Comparison of ENCODE assay signal across 22 mouse cellular contexts in the genomic region with DNA sequence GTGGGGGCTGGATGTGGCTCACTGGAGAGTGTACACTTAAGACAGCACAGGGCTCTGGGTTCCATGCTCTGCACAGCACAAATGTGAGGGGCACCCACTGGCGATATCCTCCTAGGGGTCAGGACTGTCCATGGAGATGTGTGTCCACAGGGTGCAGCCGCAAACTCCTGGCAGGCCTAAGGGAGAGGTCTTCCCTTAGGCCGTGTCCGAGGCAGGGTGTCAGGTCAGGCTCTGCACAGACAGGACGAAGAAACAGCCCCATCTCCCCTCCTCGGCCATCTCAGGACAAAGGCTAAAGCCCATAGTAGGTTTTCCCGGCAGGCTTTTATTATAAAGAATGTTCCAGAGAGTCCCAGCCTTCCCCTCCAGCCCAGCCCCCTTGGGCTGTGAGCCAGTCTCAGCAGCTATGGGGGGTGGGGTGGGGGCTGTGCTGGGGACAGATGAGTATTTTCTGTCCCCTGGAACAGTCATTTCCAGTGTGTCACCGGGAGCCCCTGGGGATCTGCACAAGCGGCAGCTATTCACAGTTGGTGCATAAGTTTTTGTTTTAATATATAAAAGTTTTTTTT. TPM values are rescaled to one million over a fixed set of nuclear protein-coding genes. Genes with fewer than 3 reads are reported as not detected.
DNase-seq lines count a peak whose midpoint lies in the region; ATAC-seq and TF ChIP-seq lines count a peak whose summit lies in the region.
"Had no signal": no experiment of that assay in that cellular context is flagged by ENCODE, and none has a peak within 500 bp of the region (broad histone marks: within the 10 kb centered on the region; RNA-seq: fewer than 3 reads in every experiment).

No protein-coding gene starts in this region.

- no peak for TF ChIP-seq EP300 in lung, postnatal 0 days (IDR thresholded peaks at IDR 0.05)

- WGBS in hindbrain, embryonic 12.5 days, result 74% methylated on average over 9 of the region's 9 CpGs
- WGBS in hindbrain, postnatal 0 days, result 64% methylated on average over 9 of the region's 9 CpGs
- 60% methylated on average over 9 of the region's 9 CpGs for WGBS in lung, postnatal 0 days
- 93% methylated on average over 9 of the region's 9 CpGs for WGBS in limb, embryonic 10.5 days

- peak; percentile 56 for DNase-seq in cerebellum, adult 9-11 months
- DNase-seq in cerebellum, adult 8-10 months, result no peak
- DNase-seq in hindbrain, postnatal 0 days (ENCODE audit: low spot score), result no peak
- peak; percentile 44 for DNase-seq in lung, postnatal 0 days (ENCODE audit: low spot score)
- no peak for DNase-seq in lung, postnatal 14 days
- DNase-seq in limb, embryonic 10.5 days (ENCODE audit: low spot score), result no peak
- DNase-seq in urinary bladder, postnatal 10 days (ENCODE audit: low spot score), result no peak
- DNase-seq: layer of hippocampus, adult 9-11 months; liver; right cerebral cortex, adult 18-20 months; thymus, adult 18-20 months had no signal

- H3K9me3 ChIP-seq in hindbrain, embryonic 12.5 days (replicated peaks), result no peaks in the 10 kb centered on the region
- no peaks in the 10 kb centered on the region for H3K9me3 ChIP-seq in hindbrain, postnatal 0 days (ENCODE audit: low read length)
- H3K9me3 ChIP-seq in lung, postnatal 0 days (ENCODE audit: low read length), result no peaks in the 10 kb centered on the region
- H3K9me3 ChIP-seq in limb, embryonic 10.5 days (replicated peaks), result no peaks in the 10 kb centered on the region
- H3K9me3 ChIP-seq: midbrain, embryonic 12.5 days had no signal

- H3K27ac ChIP-seq in hindbrain, embryonic 12.5 days, result no peak overlapping the region
- H3K27ac ChIP-seq in hindbrain, postnatal 0 days, result no peak overlapping the region
- no peak overlapping the region for H3K27ac ChIP-seq in lung, postnatal 0 days (ENCODE audit: low read length)
- peak overlapping the region; percentile 6; the same call in 1 of the 2 replicates for H3K27ac ChIP-seq in limb, embryonic 10.5 days
- H3K27ac ChIP-seq: midbrain, embryonic 12.5 days had no signal

- H3K36me3 ChIP-seq in hindbrain, embryonic 12.5 days, result no peaks in the 10 kb centered on the region
- H3K36me3 ChIP-seq in hindbrain, postnatal 0 days (ENCODE audit: insufficient read depth, low read length), result no peaks in the 10 kb centered on the region
- peaks cover 3% of the 10 kb centered on the region; the same call in 1 of the 2 replicates for H3K36me3 ChIP-seq in lung, postnatal 0 days (ENCODE audit: insufficient read depth, low read length)
- H3K36me3 ChIP-seq in limb, embryonic 10.5 days, result peaks cover 3% of the 10 kb centered on the region; the same call in 1 of the 2 replicates
- H3K36me3 ChIP-seq: midbrain, embryonic 12.5 days had no signal

- 0 out of 2 replicates have a peak overlapping the region, but pooled peaks have one; percentile 6 for H3K9ac ChIP-seq in hindbrain, embryonic 12.5 days
- H3K9ac ChIP-seq in hindbrain, postnatal 0 days (replicated peaks; ENCODE audit: low read length), result no peak overlapping the region
- H3K9ac ChIP-seq in lung, postnatal 0 days (replicated peaks; ENCODE audit: low read depth), result no peak overlapping the region
- H3K9ac ChIP-seq: midbrain, embryonic 12.5 days had no signal

- peaks cover 22% of the 10 kb centered on the region for H3K4me1 ChIP-seq in hindbrain, embryonic 12.5 days
- H3K4me1 ChIP-seq in hindbrain, postnatal 0 days (ENCODE audit: insufficient read depth, low read length), result peaks cover 17% of the 10 kb centered on the region
- peaks cover 22% of the 10 kb centered on the region for H3K4me1 ChIP-seq in lung, postnatal 0 days (ENCODE audit: insufficient read depth, low read depth, low read length)
- H3K4me1 ChIP-seq in limb, embryonic 10.5 days, result peaks cover 51% of the 10 kb centered on the region

- no peak overlapping the region for H3K4me2 ChIP-seq in hindbrain, embryonic 12.5 days (replicated peaks)
- H3K4me2 ChIP-seq in hindbrain, postnatal 0 days (ENCODE audit: low read depth, low read length), result no peak overlapping the region
- no peak overlapping the region for H3K4me2 ChIP-seq in lung, postnatal 0 days (replicated peaks; ENCODE audit: low read depth, low read length)
- H3K4me2 ChIP-seq: heart, embryonic 11.5 days; midbrain, embryonic 12.5 days had no signal

- H3K27me3 ChIP-seq in hindbrain, embryonic 12.5 days, result no peaks in the 10 kb centered on the region
- H3K27me3 ChIP-seq in hindbrain, postnatal 0 days (ENCODE audit: insufficient read depth, low read length), result no peaks in the 10 kb centered on the region
- no peaks in the 10 kb centered on the region for H3K27me3 ChIP-seq in lung, postnatal 0 days (replicated peaks; ENCODE audit: insufficient read depth, low read length)
- no peaks in the 10 kb centered on the region for H3K27me3 ChIP-seq in limb, embryonic 10.5 days (ENCODE audit: low read depth, poor library complexity, severe bottlenecking)
- H3K27me3 ChIP-seq: midbrain, embryonic 12.5 days had no signal

- TF ChIP-seq CTCF in hindbrain, postnatal 0 days (IDR thresholded peaks at IDR 0.05; ENCODE audit: low read depth), result no peak
- no peak for TF ChIP-seq CTCF in lung, postnatal 0 days (IDR thresholded peaks at IDR 0.05)

- no peak for ATAC-seq in hindbrain, embryonic 12.5 days (ENCODE audit: low FRiP score)
- no peak for ATAC-seq in hindbrain, postnatal 0 days
- ATAC-seq in lung, postnatal 0 days, result 0 out of 2 replicates have a peak, but pooled peaks have one; percentile 3
- ATAC-seq: activated CD4-positive, CD25-positive, alpha-beta regulatory T cell, adult 4 months; forebrain, embryonic 16.5 days; hindbrain, embryonic 16.5 days had no signal

- no peak overlapping the region for H3K4me3 ChIP-seq in hindbrain, embryonic 12.5 days
- H3K4me3 ChIP-seq in hindbrain, postnatal 0 days (ENCODE audit: low read length), result no peak overlapping the region
- no peak overlapping the region for H3K4me3 ChIP-seq in lung, postnatal 0 days (ENCODE audit: low read depth, low read length)
- H3K4me3 ChIP-seq in limb, embryonic 10.5 days, result no peak overlapping the region
- H3K4me3 ChIP-seq: midbrain, embryonic 12.5 days; myocyte had no signal

RNA-seq across cellular contexts. Expression of a gene that starts 9.9 kb away (rescaled TPM):
- polyA plus RNA-seq in hindbrain, embryonic 12.5 days (2016; fragmentation: Nextera tagmentation; extraction: Ambion mirVana), result not detected in 2 replicates
- total RNA-seq in hindbrain, postnatal 0 days (2014; rRNA removed), result 1.0 TPM in 1 of 2 replicates, not detected in the other
- not detected in 2 replicates for polyA plus RNA-seq in hindbrain, postnatal 0 days (2015; fragmentation: Nextera tagmentation; extraction: Ambion mirVana)
- not detected in 2 replicates for polyA plus RNA-seq in lung, postnatal 0 days (2015; fragmentation: Nextera tagmentation; extraction: Ambion mirVana)
- not detected in 2 replicates for polyA plus RNA-seq in limb, embryonic 10.5 days (2016; fragmentation: Nextera tagmentation; extraction: Ambion mirVana)
- total RNA-seq: adrenal gland, postnatal 4 days; gastrocnemius, adult 18-20 months had no signal
- polyA plus RNA-seq: forebrain, embryonic 16.5 days; heart, embryonic 11.5 days; hindbrain, embryonic 16.5 days; kidney, embryonic 14.5 days; midbrain, embryonic 12.5 days; myocyte; urinary bladder, adult 2 months had no signal

RNA-seq across cellular contexts. Expression of a gene that starts 23.0 kb away (rescaled TPM):
- polyA plus RNA-seq in hindbrain, embryonic 12.5 days (2016; fragmentation: Nextera tagmentation; extraction: Ambion mirVana), result 0.16 and 0.19 TPM in 2 replicates
- 0.37 and 1.1 TPM in 2 replicates for total RNA-seq in hindbrain, postnatal 0 days (2014; rRNA removed)
- polyA plus RNA-seq in hindbrain, postnatal 0 days (2015; fragmentation: Nextera tagmentation; extraction: Ambion mirVana), result 0.08 and 0.09 TPM in 2 replicates
- 0.04 TPM in 1 of 2 replicates, not detected in the other for polyA plus RNA-seq in lung, postnatal 0 days (2015; fragmentation: Nextera tagmentation; extraction: Ambion mirVana)
- 0.24 and 0.31 TPM in 2 replicates for polyA plus RNA-seq in limb, embryonic 10.5 days (2016; fragmentation: Nextera tagmentation; extraction: Ambion mirVana)
- polyA plus RNA-seq: activated CD4-positive, CD25-positive, alpha-beta regulatory T cell, adult 4 months; kidney, embryonic 14.5 days; midbrain, embryonic 12.5 days had no signal

RNA-seq across cellular contexts. Expression of a gene that starts 40.2 kb away (rescaled TPM):
- polyA plus RNA-seq in hindbrain, embryonic 12.5 days (2016; fragmentation: Nextera tagmentation; extraction: Ambion mirVana), result 21.9 and 24.5 TPM in 2 replicates
- total RNA-seq in hindbrain, postnatal 0 days (2014; rRNA removed), result 31.2 and 36.1 TPM in 2 replicates
- 6.1 and 8.2 TPM in 2 replicates for polyA plus RNA-seq in hindbrain, postnatal 0 days (2015; fragmentation: Nextera tagmentation; extraction: Ambion mirVana)
- 26.9 and 33.4 TPM in 2 replicates for polyA plus RNA-seq in lung, postnatal 0 days (2015; fragmentation: Nextera tagmentation; extraction: Ambion mirVana)
- polyA plus RNA-seq in limb, embryonic 10.5 days (2016; fragmentation: Nextera tagmentation; extraction: Ambion mirVana), result 27.9 and 30.9 TPM in 2 replicates

Comparison
In these comparisons a context has a peak if more than half of its experiments do, and no peak if none do; other contexts are left out.
1. DNase-seq: peak in cerebellum, adult 9-11 months (single experiment) and lung, postnatal 0 days (single experiment); none in cerebellum, adult 8-10 months (single experiment), hindbrain, postnatal 0 days (single experiment), lung, postnatal 14 days (single experiment), limb, embryonic 10.5 days (single experiment) and urinary bladder, postnatal 10 days (single experiment).